Mouse (Mus musculus): ENCODE data around the gene Lrrn3.

DNA sequence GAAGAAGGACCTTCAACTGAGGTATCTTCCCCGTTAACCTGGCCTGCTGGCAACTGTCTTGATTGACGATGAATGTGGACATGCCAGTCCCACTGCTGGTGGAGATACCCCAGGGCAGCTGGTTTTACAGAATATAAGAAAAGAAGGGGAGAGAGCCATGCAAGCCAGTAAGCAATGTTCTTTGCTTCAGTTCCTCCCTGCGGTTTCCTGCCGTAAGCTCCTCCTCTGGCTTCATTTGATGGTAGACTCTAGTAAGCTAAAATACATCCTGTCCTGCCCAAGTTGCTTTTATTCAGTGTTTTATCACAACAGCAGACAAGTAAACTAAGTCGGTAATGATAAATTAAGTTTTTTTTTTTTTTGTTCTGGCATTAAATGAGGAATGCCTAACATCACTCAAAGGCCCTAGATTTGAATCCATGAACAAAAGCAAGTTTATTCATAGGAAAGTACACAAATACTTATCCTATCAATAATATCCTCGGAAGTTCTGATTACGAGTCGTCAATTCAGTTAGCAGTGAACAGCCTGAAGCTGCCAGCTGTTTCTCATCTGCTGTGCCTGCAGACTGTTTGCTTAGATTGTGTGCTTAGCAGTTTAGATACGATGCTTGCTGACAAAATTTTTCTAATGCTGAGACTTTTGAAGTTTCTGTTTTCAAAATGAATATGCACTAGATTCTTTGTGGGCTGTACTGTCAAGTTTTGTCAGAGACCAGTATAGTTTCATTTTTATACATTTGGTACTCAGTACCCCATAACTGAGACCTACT lies 14.0 kb upstream of the Lrrn3 start:
- no peak for TF ChIP-seq EP300 (IDR thresholded peaks at IDR 0.05; ENCODE audit: low read depth)
- TF ChIP-seq CTCF (IDR thresholded peaks at IDR 0.05; ENCODE audit: low read depth): no peak

Measured in liver, embryonic 14.5 days (tissue).